Mouse (Mus musculus): ENCODE data around the gene Twsg1.

DNA sequence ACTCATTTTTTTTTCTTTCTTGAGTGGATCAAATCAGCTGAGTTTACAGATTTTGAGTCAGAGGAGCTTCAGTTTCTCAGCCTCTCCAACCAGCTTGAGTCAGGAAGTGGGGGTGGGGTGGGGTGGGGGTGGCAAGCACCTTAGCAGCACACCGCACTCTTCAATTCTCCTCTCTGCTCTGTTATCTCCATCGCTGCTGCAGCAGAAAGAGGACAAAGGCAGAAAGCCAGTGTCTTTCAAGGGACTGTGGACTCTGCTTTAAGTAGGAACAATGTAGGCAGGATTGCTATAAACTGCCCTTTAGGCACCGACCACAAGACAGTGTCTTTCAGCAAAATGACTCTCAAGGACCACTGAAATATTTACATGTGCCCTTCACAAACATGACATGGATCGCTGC is 2.9 kb upstream of the Twsg1 start:
- no peak for TF ChIP-seq POLR2A (IDR thresholded peaks at IDR 0.05; ENCODE audit: extremely low read depth, insufficient read depth, low read length)
- TF ChIP-seq CTCF (IDR thresholded peaks at IDR 0.05; ENCODE audit: low read depth, low read length), result no peak

Data from liver, adult 2 months (tissue).